Mouse (Mus musculus): Measurements from ENCODE around the gene Efnb2. TPM values are rescaled to one million over a fixed set of nuclear protein-coding genes. Genes with fewer than 3 reads are reported as not detected.

Efnb2 gene
- total RNA-seq (2017) = 0.88 and 0.89 TPM in 2 replicates

- peak; percentile 61 to 77 for ATAC-seq (replicated peaks in 1 of 2; ENCODE audit: insufficient read depth in 1 of 2, low FRiP score in 2 of 2, low TSS enrichment in 1 of 2, low read depth in 1 of 2, poor library complexity in 2 of 2, severe bottlenecking in 2 of 2)
These were observed at the start of gene Efnb2 for GRCm38 (mm10) chr8:8661103-8661758. Efnb2 (minus strand) TSS chr8:8661242.

GRCm38 (mm10) chr8:8704813-8705212 is 43.8 kb upstream of the Efnb2 start:
- no peak for ATAC-seq (replicated peaks in 1 of 2; ENCODE audit: insufficient read depth in 1 of 2, low FRiP score in 2 of 2, low TSS enrichment in 1 of 2, low read depth in 1 of 2, poor library complexity in 2 of 2, severe bottlenecking in 2 of 2)

GRCm38 (mm10) chr8:8703668-8704067 is 42.6 kb upstream of the Efnb2 start:
- ATAC-seq (replicated peaks in 1 of 2; ENCODE audit: insufficient read depth in 1 of 2, low FRiP score in 2 of 2, low TSS enrichment in 1 of 2, low read depth in 1 of 2, poor library complexity in 2 of 2, severe bottlenecking in 2 of 2) = no peak

DNA sequence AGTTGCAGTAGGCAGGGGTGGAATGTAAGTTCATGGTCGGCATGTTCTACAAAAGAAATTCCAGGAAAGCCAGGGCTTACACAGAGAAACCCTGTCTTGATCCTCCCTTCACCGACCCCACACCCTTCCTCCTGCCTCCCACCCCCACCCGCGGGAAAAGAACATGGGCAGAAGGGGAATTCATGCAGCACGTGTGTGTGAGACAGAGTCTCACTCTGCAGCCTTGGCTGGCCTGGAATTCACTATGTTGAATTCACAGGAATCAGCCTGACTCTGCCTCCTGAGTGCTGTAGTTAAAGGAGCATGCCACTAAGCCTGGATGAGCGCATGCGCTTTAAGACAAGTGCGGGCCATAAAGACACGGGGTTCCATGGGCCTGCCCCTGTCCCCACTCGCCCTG is 39.8 kb upstream of the Efnb2 start:
- no peak for ATAC-seq (replicated peaks in 1 of 2; ENCODE audit: insufficient read depth in 1 of 2, low FRiP score in 2 of 2, low TSS enrichment in 1 of 2, low read depth in 1 of 2, poor library complexity in 2 of 2, severe bottlenecking in 2 of 2)

DNA sequence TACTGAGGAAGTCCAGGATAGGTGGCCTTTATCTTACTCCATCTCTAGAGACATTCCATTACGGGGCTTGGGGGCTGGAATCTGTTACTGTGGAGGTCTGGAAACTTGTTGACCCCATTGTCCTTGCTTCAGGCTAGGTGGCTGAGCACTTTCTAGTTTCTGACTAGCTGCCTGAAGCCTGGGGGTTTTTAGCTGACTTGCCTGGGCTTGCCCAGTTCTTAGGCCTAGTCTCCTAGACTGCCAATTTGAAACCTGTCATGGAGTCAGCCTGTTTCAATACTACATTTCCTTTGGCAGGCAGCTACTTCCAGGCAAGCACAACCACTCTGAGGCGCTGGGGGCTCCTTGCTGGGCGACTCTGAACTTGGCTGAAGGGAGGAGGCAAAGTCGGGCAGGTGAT is 39.2 kb upstream of the Efnb2 start:
- no peak for ATAC-seq (replicated peaks in 1 of 2; ENCODE audit: insufficient read depth in 1 of 2, low FRiP score in 2 of 2, low TSS enrichment in 1 of 2, low read depth in 1 of 2, poor library complexity in 2 of 2, severe bottlenecking in 2 of 2)

DNA sequence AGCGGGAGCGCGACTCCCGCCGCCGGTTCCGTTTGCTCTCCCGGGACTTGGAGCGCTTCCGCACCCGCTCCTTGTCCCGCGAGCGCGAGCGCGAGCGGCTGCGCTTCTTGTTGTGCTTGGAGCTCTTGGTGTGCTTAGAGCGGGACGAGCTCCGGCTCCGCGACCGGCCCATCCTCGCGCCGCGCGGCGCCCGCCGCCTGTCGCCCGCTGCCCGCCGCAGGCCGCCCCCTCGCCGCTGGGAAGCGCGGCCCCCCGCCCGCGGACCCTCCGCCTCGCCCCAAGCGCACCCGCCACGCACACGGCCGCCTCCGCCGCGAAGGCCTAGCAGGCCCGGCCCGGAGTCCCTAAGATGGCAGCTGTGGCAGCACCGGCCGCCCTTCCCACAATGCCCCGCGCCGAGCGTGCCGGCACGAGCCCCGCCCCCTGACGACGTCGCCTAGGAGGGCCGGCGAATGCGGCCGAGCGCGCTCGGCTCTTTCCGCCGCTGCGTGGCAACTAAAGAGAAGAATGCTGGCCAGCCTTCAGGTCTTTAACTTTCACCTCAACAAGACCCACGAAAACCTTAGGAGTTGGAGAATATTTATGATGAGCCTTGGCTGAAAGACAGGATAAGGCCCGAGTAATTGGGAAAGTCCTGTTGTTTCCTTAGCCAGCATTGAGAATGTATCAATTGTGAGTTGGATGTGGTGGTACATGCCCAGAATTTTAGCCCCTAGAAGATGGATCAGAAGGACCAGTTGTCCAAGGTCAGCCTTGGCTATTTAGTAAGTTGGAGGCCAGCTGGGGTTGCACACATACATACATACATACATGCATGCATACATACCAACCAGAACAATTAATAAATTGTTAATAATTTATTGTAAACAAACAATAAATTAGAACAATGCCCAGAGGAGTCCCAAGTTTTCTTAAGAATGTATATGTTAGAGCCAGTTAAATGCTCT is 29.4 kb upstream of the Efnb2 start, which contains the start of gene Arglu1:
TSS of gene Arglu1 (minus strand) at position 376 of the 947 bp plus-strand sequence.
- peak; percentile 85 to 86 for ATAC-seq (replicated peaks in 1 of 2; ENCODE audit: insufficient read depth in 1 of 2, low FRiP score in 2 of 2, low TSS enrichment in 1 of 2, low read depth in 1 of 2, poor library complexity in 2 of 2, severe bottlenecking in 2 of 2)

GRCm38 (mm10) chr8:8689454-8690145 is 28.6 kb upstream of the Efnb2 start:
- peak; percentile 57 to 75 for ATAC-seq (replicated peaks in 1 of 2; ENCODE audit: insufficient read depth in 1 of 2, low FRiP score in 2 of 2, low TSS enrichment in 1 of 2, low read depth in 1 of 2, poor library complexity in 2 of 2, severe bottlenecking in 2 of 2)

DNA sequence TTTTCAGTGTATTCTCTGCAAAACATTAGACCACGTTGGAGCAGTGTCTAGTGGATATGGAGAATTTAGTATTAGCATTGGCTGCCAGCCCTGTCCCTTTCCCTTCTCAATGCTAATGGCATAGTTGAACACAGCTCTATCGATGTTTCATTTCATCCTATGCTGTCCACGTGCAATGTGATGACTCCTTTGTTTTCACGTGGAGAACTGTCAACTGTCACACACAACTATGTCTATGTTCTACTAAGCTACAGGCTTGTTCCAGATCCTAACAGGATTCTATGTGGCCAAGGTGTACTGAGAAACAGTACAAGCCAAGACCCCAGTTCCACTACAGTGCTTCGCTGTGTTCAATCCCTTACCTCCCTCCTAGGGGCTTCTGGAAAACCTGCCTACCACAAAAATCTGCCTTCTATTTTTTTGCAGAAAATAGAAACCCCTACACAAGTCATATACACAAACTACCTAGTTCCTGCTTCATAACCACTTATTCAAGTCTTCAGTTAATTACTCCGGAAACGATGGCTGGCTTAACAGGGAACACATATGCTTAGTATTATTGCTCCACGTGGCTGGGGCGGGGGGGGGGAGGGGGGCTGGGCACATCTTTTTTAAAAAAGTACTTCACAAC is 27.9 kb upstream of the Efnb2 start:
- ATAC-seq (replicated peaks in 1 of 2; ENCODE audit: insufficient read depth in 1 of 2, low FRiP score in 2 of 2, low TSS enrichment in 1 of 2, low read depth in 1 of 2, poor library complexity in 2 of 2, severe bottlenecking in 2 of 2) = no peak; a peak in 1 of 4 replicates

GRCm38 (mm10) chr8:8685517-8685916 is 24.5 kb upstream of the Efnb2 start:
- no peak for ATAC-seq (replicated peaks in 1 of 2; ENCODE audit: insufficient read depth in 1 of 2, low FRiP score in 2 of 2, low TSS enrichment in 1 of 2, low read depth in 1 of 2, poor library complexity in 2 of 2, severe bottlenecking in 2 of 2)

GRCm38 (mm10) chr8:8682697-8683096 is 21.7 kb upstream of the Efnb2 start:
- no peak for ATAC-seq (replicated peaks in 1 of 2; ENCODE audit: insufficient read depth in 1 of 2, low FRiP score in 2 of 2, low TSS enrichment in 1 of 2, low read depth in 1 of 2, poor library complexity in 2 of 2, severe bottlenecking in 2 of 2)

GRCm38 (mm10) chr8:8678236-8678635 is 17.2 kb upstream of the Efnb2 start:
- no peak for ATAC-seq (replicated peaks in 1 of 2; ENCODE audit: insufficient read depth in 1 of 2, low FRiP score in 2 of 2, low TSS enrichment in 1 of 2, low read depth in 1 of 2, poor library complexity in 2 of 2, severe bottlenecking in 2 of 2)

- no peak for ATAC-seq (replicated peaks in 1 of 2; ENCODE audit: insufficient read depth in 1 of 2, low FRiP score in 2 of 2, low TSS enrichment in 1 of 2, low read depth in 1 of 2, poor library complexity in 2 of 2, severe bottlenecking in 2 of 2)
These were observed 13.8 kb upstream of the Efnb2 start for GRCm38 (mm10) chr8:8674864-8675263.

GRCm38 (mm10) chr8:8661759-8662138 is 707 bp upstream of the Efnb2 start:
- ATAC-seq (replicated peaks in 1 of 2; ENCODE audit: insufficient read depth in 1 of 2, low FRiP score in 2 of 2, low TSS enrichment in 1 of 2, low read depth in 1 of 2, poor library complexity in 2 of 2, severe bottlenecking in 2 of 2) = peak; percentile 50 to 56

GRCm38 (mm10) chr8:8660307-8661098 is 539 bp downstream of the Efnb2 start:
- no peak for ATAC-seq (replicated peaks in 1 of 2; ENCODE audit: insufficient read depth in 1 of 2, low FRiP score in 2 of 2, low TSS enrichment in 1 of 2, low read depth in 1 of 2, poor library complexity in 2 of 2, severe bottlenecking in 2 of 2)

DNA sequence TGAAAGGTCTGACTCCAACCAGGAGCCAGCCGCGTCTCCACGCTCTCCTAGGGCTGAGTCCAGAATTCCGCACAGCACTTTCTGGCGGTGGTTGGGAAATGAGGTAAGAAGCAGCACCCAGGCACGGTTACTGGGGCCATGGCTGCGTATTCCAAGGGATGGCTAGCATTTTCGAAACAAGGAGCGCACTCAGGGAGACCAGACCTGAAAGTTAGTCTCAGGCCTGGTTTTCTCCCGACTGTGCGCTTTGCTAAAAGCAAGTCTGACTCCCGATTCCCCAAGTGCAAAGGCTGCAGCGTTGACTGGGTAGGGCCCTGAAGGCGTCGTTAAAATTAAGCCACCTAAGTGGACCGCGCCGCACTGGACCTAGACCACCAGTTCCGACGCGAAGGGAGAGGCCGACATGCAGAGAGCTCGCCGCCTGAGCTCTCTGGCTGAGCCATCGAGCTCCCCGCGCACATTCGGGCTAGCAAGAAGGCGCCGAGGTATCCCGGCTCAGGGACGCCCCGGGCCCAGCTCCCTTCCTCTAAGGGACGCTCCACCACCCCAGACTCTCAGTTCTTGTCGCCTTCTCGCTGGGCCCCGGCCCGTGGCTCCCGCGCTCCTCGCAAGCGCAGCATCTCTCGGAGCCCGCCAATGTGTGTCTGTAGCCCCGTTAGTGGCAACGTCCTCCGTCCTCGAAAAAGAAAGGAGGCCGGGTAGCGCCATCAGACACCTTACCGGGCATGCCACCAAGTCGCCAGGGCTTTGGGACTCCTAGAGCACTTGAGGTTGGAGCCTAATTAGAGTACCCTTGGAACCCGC is 1.3 kb downstream of the Efnb2 start:
- no peak for ATAC-seq (replicated peaks in 1 of 2; ENCODE audit: insufficient read depth in 1 of 2, low FRiP score in 2 of 2, low TSS enrichment in 1 of 2, low read depth in 1 of 2, poor library complexity in 2 of 2, severe bottlenecking in 2 of 2)
